Mouse (Mus musculus) brain, embryonic 18.5 days (tissue): ENCODE measurements around the gene Dhrs11.
"Not testable (repeated sequence)": the region's sequence is repeated elsewhere in the genome, so short reads cannot be mapped to it uniquely, and the experiment has no call there.

Experiments used
- DNase-seq: peaks from one replicate; pipeline ENCODE4 v3.0.0-alpha.2; 2012; ENCODE audit warnings: low read depth, low spot score

The Dhrs11 gene

GRCm38 (mm10) chr11:84828516-84829399, at the start of gene Dhrs11:
Gene Dhrs11 (minus strand): TSS chr11:84828994.
- DNase-seq: no peak

- not testable (repeated sequence) for DNase-seq
These were observed 47.2 kb upstream of the Dhrs11 start for GRCm38 (mm10) chr11:84876020-84876419.

GRCm38 (mm10) chr11:84873042-84873833, 44.4 kb upstream of the Dhrs11 start:
- DNase-seq: no peak

- DNase-seq: no peak
These were observed 42.8 kb upstream of the Dhrs11 start for GRCm38 (mm10) chr11:84871548-84872069.

GRCm38 (mm10) chr11:84871046-84871445, 42.3 kb upstream of the Dhrs11 start:
- DNase-seq: peak; percentile 10

- peak; percentile 83 for DNase-seq
These were observed 41.7 kb upstream of the Dhrs11 start, which contains the start of gene Ggnbp2 for GRCm38 (mm10) chr11:84870337-84871043. Gene Ggnbp2 (minus strand): TSS chr11:84870817.

GRCm38 (mm10) chr11:84869537-84870232, 40.9 kb upstream of the Dhrs11 start:
- DNase-seq: peak; percentile 91

GRCm38 (mm10) chr11:84868786-84869259, 40.0 kb upstream of the Dhrs11 start:
- no peak for DNase-seq

- DNase-seq: no peak
These were observed 38.8 kb upstream of the Dhrs11 start for GRCm38 (mm10) chr11:84867586-84867985.

GRCm38 (mm10) chr11:84865268-84865667, 36.5 kb upstream of the Dhrs11 start:
- no peak for DNase-seq

- no peak for DNase-seq
These were observed 26.5 kb upstream of the Dhrs11 start for GRCm38 (mm10) chr11:84855285-84855684.

GRCm38 (mm10) chr11:84847475-84848090, 18.8 kb upstream of the Dhrs11 start:
- DNase-seq: no peak

- no peak for DNase-seq
These were observed 18.1 kb upstream of the Dhrs11 start for GRCm38 (mm10) chr11:84846741-84847474.

GRCm38 (mm10) chr11:84839330-84839729, 10.5 kb upstream of the Dhrs11 start:
- DNase-seq: no peak

- not testable (repeated sequence) for DNase-seq
These were observed 701 bp upstream of the Dhrs11 start for GRCm38 (mm10) chr11:84829495-84829894.

- DNase-seq: no peak
These were observed 792 bp downstream of the Dhrs11 start for GRCm38 (mm10) chr11:84827901-84828503.

- no peak for DNase-seq
These were observed 1.3 kb downstream of the Dhrs11 start for GRCm38 (mm10) chr11:84827492-84827891.

- no peak for DNase-seq
These were observed 2.6 kb downstream of the Dhrs11 start for GRCm38 (mm10) chr11:84826185-84826584.

- DNase-seq: no peak
These were observed 3.5 kb downstream of the Dhrs11 start for GRCm38 (mm10) chr11:84825261-84825807.
